Mouse (Mus musculus): ENCODE results near the gene Mamdc4.
A peak's percentile ranks its signal among the peaks of the same experiment; 100 is the strongest.

Gene Mamdc4

GRCm38 (mm10) chr2:25582466-25583119 lies 7.9 kb upstream of the Mamdc4 start:
- peak in 1 of 2 experiments; percentile 49 for DNase-seq

DNA sequence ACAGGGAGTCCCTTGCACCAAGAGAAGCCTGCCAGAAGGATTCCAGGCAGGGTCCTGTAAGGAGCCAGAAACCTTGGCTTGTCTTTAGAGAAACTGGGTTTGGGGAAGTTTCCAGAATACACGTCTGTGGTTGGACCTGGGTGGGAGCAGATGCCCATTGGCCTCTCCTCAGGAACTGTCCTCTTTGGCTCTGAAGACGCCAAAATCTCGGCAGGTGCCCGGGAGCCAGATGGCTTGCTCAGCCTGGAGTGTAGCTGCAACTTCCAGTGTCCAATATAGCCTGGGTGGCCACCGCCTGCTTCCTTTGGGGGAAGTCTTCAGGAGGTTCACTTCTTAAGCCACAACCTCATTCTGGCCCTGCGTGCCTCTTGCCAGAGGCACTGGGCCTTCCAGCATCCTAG lies 7.3 kb upstream of the Mamdc4 start:
- DNase-seq: no peak

GRCm38 (mm10) chr2:25581294-25581864 lies 6.7 kb upstream of the Mamdc4 start, which contains the start of gene Ajm1:
Ajm1 (minus strand) TSS chr2:25581757.
- DNase-seq: peak in 1 of 2 experiments; percentile 67

- DNase-seq: peak in 1 of 2 experiments; percentile 31
Measured at GRCm38 (mm10) chr2:25580621-25581101, 6.0 kb upstream of the Mamdc4 start.

DNA sequence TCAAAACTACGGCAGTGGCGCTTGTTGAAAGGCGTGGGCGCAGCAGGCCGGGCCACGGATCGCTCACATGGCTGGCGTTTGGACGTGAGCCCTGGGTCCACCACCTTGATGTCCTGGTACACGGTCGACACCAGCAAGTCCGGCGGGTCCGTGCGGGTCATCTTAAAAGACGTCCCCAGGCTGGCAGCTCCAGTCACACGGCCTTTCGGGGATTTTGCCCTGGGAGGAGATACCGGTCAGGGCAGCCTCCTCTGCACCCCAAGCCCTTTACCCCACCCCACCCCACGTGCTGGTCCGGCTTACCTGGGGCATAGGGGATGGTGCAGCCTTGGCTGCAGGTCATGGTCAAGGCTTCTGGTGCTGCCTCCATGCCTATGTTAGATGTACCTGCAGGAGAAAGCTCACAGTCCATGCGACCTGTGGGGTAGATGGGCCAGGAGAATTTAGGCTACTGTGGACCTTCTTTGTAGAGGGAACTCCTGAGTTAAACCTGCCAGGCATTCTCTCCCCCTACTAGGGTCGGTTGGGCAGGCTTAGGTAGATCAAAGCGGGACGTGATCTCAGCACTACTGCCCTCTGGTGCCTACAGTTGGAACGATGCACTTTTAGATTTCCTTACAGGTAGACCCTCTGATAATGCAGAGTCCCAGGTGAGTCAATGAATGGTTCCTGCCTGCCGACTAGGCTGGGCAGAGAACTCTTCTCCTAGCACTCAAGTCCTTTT lies 5.3 kb upstream of the Mamdc4 start:
- DNase-seq: peak in 1 of 2 experiments; percentile 78

- peak in 1 of 2 experiments; percentile 29 for DNase-seq
Measured at GRCm38 (mm10) chr2:25578796-25579736, 4.4 kb upstream of the Mamdc4 start.

GRCm38 (mm10) chr2:25577951-25578795 lies 3.5 kb upstream of the Mamdc4 start:
- peak in 1 of 2 experiments; percentile 59 for DNase-seq

GRCm38 (mm10) chr2:25576965-25577891 lies 2.6 kb upstream of the Mamdc4 start:
- DNase-seq: peak in 1 of 2 experiments; percentile 47

GRCm38 (mm10) chr2:25576028-25576850 lies 1.6 kb upstream of the Mamdc4 start:
- DNase-seq: no peak

- DNase-seq: peak in 1 of 2 experiments; percentile 62
Measured at GRCm38 (mm10) chr2:25575432-25576027, 885 bp upstream of the Mamdc4 start.

DNA sequence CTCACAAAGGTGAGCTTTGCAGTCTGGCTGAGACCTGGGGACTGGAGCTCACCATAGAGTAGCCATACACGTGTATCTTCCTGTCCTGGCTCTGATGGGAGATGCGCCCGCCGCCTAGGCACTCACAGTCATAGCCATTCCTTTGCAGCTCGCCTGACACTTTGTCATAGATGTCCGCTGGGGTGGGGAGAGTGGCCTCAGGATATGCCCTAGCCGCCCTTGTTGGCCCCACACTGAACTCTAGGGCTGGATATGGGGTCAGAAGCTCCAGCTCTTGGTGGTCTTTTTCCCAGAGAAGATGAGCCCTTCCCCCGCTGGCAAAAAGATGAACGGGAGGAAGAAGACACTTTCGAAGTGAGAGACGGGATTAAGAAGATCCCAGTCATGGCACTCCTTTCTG lies 509 bp downstream of the Mamdc4 start:
- DNase-seq: peak in 1 of 2 experiments; percentile 14

DNA sequence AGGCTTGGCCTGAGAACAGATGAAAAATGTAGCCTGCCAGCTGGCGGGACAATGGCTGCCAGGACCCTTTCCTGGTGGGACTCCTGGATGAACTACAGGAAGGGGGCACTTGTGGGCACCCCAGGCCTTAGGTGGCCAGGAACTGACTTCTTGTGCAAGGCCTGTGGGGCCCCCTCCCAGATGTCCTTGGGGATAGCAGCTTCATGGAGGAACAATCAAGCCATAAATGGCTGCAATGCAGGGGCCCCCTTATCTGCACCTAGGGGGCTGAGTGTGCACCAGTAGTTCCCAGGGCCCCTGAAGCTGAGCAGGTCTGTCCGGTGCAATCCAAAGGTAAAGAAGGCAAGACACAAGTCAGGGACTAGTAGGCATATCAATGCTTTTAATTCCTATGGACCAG lies 1.6 kb downstream of the Mamdc4 start:
- no peak for DNase-seq

GRCm38 (mm10) chr2:25571221-25571620 lies 3.4 kb downstream of the Mamdc4 start:
- DNase-seq: no peak

- peak in 1 of 2 experiments; percentile 2 for DNase-seq
Measured at GRCm38 (mm10) chr2:25569323-25569722, 5.3 kb downstream of the Mamdc4 start.

- DNase-seq: peak in 1 of 2 experiments; percentile 10
Measured at GRCm38 (mm10) chr2:25568473-25569019, 6.1 kb downstream of the Mamdc4 start.

GRCm38 (mm10) chr2:25566558-25566957 lies 8.1 kb downstream of the Mamdc4 start:
- DNase-seq: peak in 1 of 2 experiments; percentile 27

DNA sequence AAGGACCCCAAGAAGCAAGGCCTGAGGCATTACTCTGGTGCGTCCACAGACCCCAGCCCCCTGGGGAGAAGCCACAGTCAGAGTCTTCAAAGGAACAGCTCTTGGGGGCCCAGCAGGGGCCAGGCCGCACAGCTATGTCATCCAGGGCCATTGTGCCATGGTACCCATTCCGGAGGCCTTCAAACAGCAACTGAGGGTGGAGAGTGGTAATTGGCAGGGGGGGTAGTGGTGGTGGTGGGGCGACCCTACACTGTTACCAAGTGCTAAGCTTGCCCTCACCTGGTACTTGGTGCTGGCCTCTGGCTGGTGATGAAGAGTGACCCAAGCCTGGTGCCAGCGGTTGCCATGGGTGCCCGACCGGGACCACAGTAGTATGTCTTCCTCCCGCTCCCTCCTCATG lies 8.9 kb downstream of the Mamdc4 start:
- no peak for DNase-seq

DNA sequence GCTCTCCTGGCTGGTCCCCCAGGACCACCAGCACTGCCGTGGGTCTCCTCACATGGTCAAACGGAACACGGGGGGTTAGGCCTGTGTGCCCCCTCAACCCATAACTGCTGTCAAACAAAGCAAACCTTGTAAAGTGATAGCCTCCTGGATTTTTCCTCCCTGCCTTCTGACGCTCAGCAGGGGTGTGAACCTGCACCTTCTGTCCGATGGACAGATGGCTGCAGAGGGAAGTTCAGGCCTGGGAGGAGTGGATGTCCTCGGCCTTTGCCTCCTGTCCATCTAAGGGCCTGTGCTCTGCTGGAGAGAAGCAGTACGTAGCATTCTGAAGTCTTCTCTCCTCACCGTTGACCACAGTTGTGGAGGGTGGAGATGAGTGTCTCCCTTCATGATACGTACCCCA lies 12.7 kb downstream of the Mamdc4 start:
- no peak for DNase-seq

GRCm38 (mm10) chr2:25560551-25560950 lies 14.1 kb downstream of the Mamdc4 start:
- peak in 1 of 2 experiments; percentile 34 for DNase-seq
